Mouse (Mus musculus): ENCODE measurements around the gene Casc3.
A peak's percentile ranks its signal among the peaks of the same experiment; 100 is the strongest.

Gene Casc3

DNA sequence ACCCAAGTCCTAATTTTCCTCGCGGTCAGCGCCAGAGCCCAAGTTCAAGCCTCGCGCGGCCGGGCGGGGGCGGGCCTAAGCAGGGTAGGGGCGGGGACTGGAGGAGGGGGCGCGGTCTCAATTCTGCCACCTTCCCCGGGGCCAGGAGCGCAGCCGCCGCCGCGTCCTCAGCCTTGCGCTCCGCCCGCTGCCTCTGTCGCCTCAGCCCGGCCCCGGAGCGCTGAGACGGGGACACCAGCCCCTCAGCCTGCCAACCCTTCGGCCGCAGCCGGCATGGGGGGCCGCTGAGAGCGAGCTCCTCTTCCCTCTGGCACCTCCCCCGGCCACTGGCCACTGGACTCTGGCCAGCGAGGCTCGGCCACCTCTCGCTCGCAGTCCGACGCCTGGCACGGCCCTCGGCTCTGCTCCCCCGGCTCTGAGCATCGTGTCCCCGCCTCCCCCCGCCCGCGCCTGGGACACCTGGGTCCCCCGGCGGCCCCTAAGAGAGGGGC lies 32.0 kb downstream of the Casc3 start, which contains the start of gene Rapgefl1:
Rapgefl1 (plus strand) TSS at position 135 of the 491 bp plus-strand sequence.
- DNase-seq: peak; percentile 87

DNA sequence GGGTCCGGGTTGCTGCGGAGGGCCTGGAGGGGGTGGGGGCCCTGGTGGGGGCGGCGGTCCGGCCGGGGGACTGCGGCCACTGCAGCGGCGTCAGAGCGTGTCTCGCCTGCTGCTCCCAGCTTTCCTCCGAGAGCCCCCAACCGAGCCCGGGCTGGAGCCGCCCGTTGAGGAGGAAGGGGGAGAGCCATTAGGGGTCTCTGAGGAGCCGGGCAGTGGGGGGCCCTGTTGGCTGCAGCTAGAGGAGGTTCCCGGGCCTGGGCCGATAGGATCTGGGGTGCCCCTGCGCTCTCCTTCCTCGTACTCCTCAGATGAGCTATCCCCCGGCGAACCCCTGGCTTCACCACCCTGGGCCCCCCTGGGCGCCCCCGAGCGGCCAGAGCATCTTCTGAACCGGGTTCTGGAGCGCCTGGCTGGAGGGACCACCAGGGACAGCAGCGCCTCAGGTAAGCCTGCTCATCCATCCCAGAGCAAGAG lies 32.6 kb downstream of the Casc3 start:
- peak; percentile 69 for DNase-seq

DNA sequence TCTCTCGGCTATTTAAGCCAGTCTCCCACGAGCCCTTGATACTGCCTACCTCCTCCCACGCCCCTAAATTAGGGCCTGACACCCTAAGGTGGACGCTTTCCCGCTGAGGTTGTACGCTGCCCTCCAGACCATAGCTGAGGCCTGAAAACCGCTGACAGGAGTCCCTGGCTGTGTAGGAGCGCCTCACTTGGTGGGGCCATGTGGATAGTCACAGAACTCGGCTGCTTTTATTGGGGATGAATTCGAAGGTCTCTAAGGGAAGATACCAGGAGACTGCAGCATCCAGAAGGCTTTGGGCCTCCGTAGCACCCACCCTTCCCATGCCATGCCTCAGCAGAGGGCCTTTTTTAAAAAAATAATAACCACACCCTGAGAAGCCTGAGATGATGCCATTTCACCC lies 33.2 kb downstream of the Casc3 start:
- DNase-seq: peak; percentile 47

DNA sequence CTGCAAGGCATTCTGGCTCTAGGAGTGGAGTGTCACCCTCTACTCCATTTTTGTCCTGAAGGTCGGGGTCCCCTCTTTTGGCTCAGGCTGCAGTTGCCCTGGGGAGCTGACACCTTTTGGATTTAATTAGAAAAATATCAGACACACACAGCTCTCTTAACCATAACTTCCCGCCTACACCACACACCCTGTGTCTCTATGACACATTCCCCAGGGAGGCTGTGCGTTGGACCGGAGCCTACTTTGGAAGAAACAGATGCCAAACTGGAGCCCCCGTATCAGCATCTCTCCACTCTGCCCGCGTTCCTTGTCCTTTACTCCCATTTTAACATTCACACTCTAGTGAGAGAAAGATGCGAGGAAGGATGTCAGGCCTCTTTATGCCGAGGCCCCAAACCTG lies 33.8 kb downstream of the Casc3 start:
- peak; percentile 54 for DNase-seq

DNA sequence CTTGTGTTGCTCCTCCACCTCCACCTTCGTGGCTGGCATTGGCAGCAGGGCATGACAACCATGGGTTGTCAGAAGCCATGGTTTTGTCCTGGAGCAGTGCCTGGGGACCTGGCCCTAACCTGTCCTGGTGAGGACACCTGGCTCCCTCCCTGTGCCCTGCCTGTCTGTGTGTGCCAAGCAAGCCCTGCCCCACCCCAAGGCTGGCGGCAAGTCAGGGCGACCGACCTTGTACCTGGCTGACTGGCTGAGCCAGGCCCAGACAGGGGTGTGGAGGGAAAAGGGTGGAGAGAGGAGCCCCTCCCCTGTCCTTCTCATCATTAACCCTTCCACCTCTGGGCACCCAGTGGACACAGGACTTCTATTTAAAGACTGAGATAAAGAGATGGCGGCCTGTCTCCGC lies 34.7 kb downstream of the Casc3 start:
- DNase-seq: peak; percentile 72

DNA sequence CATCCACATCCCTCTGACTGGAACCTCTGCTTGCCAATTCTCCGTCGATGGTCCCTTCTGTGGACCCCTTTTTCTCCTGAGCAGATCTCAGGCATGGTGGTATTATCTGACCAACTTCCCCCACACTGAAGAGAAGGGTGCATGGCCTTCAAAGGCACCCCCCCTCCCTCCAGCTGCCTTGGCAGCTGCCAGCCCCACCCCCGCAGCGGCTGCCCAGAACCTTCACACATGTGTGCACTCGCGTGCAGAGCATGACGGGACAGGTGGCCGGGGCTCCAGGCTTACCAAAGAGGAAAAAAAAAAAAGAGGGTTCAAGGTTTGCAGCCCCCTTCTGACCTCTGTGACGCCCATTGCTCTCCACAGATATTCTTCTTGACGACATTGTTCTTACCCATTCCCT lies 35.2 kb downstream of the Casc3 start:
- DNase-seq: no peak

DNA sequence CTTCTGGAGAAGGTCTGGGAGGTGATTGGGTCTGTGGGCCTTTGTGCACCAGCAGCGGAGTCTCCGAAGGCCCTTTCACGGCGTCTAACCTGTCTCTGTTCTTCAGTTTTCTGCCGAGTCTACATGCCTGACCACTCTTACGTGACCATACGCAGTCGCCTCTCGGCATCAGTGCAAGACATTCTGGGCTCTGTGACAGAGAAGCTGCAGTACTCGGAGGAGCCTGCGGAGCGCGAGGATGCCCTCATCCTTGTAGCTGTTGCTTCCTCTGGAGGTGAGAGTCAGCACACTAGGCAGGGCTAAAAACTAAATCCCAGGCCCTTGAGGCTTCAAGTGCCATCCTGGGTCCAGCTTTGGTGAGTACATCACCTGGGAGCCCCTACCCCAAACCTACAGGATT lies 41.3 kb downstream of the Casc3 start:
- peak; percentile 65 for DNase-seq

DNA sequence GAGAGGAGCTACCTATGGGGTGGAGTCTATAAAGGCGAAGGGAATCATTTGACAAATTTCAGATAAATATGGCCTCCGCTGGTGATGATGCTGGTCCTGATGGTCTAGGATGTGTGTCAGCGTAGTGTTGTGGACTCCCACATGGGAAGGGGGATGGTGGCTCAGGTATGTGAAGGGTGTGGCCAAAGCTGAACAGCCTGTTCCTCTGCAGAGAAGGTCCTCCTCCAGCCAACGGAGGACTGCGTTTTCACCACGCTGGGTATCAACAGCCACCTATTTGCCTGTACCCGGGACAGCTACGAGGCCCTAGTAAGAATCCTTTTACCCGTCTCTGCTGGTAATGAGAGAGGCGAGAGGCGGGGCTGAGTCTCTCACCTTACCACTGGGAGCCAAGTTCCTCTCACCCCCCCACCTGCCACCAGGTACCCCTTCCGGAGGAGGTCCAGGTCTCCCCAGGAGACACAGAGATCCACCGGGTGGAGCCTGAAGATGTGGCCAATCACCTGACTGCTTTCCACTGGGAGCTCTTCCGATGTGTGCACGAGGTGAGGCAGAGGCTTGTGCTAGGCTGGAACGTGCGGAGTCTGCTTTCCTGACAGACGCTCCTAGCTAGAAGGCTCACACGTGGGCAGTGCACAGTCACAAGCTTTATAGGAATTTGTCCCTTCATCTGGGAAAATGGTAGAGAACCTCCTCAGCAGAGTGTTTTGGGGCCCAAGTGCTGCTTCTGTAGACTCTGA lies 42.3 kb downstream of the Casc3 start:
- DNase-seq: peak; percentile 39

DNA sequence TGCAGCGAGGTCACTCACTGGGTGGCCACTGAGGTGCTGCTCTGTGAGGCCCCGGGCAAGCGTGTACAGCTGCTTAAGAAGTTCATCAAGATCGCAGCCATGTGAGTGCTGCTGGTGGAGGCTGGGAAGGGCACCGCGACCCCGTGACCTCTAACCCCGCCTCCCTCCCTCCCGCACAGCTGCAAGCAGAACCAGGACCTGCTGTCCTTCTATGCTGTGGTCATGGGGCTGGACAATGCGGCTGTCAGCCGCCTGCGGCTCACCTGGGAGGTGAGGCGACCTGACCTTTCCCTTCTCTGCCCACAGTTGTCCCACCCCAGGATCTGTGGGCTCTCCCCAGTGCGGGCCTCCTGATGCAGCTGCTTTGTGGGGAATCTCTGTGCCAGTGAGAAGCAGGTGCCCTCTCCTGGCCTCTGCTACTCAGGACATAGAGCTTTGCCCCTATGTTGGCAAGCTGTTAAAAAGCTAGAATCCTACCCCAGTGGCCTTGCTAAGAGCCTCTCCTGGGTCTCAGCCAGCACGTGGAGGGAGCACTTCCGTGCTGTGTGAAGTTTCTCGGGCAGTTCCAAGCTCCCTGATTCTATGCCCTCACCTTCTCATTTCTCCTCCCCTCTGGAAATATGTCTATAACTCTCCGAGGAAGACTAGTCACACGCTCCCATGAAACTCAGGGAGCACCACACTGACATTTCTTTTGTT lies 44.6 kb downstream of the Casc3 start:
- DNase-seq: no peak

DNA sequence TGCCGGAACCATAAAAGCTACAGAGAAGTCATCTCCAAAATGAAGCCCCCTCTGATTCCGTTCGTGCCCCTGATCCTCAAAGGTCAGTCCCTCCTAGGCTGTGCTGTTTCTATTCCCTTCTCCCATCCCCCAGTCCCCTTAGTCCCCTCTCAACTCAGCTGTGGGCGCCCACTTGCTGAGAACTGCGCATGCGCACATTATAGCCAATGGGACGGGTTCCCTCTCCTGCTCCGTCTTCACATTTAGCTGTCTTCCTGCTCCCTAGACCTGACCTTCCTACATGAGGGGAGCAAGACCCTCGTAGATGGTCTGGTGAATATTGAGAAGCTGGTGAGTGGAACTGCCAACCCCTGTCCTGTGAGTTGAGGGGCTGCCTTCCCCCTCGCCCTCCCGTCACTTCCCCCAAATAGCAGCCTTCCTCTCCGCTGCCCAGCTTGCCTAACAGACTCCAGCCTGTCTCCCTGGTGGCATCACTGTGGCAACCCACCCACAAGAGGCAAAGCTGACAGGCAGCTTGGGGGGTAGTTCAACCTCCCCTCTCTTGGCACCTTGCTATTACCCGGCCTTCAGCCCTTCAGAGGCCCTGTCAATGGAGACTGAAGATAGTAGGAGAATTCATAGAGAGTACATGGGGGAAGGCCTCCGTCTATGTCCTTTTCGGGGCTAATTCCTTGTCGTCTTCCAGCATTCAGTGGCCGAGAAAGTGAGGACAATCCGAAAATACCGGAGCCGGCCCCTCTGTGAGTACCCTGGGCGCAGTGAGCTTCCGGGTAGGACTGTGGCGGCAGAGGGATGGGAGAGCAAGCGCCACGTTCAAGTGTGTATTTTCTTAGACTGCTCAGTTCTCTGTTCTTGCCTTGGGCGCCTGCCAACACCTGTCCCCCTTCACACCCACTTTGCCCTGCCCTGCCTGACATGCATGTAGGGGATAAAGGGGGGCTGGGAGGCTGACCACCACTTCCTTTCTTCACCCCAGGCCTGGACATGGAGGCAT lies 45.7 kb downstream of the Casc3 start:
- DNase-seq: no peak

DNA sequence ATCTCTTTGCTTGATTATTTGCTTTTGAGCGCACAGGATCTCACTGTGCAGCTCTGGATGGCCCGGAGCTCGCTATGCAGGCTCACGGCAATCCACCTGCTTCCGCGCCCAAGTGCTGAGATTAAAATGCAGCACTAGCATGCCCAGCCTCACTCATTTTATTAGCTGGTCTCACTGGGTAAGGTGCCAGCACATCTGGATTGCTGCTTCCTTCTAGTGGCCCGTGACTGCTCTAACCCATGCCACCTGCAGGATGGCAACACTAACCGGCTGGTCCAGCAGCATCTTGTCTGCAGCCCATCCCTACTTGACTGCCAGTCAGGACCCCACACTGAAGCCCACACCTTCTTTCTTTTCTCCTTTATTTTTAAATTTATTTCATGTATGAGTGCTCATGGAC lies 49.4 kb downstream of the Casc3 start:
- DNase-seq: no peak

DNA sequence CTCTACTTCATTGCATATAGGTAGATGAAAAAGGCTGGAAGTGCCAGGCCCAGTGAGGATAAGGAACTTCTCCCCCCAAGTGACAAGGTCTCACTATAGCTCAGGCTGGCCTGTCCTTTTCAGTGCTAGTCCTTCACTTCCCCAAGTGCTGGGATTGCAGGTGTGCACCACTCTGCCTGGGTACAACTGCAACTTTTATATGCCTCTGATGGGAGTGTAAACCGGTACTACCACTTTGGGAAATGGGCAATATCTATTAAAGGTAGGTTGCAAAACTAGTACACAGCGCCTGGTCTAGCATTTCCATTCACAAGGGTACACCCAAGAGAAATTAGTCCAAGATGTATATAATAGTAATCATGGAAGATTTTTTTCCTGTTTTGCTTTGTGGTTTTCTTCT lies 50.0 kb downstream of the Casc3 start:
- DNase-seq: no peak

DNA sequence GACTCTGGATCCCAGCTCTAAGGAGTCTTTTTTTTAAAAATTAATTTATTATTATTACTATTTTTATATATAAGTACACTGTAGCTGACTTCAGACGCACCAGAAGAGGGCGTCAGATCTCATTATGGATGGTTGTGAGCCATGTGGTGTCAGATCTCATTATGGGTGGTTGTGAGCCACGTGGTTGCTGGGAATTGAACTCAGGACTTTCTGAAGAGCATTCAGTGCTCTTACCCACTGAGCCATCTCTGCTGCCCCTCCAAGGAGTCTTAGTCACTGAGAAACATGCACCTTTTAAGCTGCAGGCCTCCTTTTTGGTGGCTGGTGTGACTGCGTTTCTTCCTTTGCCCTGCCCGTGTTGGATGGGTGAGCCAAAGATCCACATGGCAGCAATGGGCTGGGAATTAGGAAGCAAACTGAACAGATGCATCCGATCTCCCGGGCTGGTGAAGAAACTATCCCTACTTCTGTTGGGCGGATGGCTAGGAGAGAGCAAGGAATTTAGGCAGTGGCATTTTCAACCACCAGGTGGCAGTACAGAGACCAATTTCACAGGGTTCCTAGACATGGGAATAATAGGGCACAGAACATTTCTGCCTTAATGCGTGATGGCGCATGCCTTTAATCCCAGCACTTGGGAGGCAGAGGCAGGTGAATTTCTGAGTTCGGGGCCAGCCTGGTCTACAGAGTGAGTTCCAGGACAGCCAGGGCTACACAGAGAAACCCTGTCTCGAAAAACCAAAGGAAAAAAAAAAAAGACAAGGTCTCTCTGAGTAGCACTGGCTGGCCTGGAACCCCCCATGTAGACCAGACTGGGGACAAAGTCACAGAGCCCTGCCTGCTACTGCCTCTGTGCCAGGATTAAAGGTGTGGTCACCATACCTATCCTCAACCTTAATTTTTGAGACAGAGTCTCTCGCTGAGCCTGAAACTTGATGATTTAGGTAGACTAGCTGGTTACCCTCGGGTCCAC lies 54.3 kb downstream of the Casc3 start:
- DNase-seq: peak; percentile 85

DNA sequence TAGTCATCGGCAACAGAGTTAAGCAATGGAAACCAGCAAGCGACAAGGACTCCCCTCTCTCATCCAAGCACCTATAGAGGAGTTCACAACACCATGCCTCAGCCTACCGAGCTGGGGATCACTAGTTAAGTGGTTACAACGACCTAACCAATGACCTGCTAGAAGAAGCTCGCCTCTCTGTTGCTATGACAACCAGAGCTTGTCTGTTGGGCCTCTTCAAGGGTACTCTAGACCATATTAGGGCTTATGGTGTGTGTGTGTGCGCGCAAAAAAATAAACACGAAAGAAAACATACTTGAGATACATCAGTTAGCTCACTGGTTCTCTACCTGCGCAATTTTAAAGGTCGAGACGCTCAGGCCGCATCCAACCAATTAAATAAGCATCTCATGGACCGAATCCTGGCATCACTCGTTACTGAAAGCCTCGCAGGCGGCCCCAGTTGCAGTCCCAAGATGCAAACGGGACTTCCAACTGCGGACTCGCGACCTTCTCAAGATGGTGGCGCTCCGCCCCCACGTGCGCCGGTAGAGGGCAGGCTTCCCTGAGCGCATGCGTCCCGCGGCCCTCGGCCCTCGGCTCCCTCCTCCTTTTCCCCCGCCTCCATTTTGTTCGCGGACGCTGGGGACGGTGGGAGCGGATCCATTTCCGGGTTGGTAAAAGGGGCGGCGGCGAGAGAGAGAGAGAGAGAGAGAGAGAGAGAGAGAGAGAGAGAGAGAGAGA lies 58.5 kb downstream of the Casc3 start, which contains the start of gene Wipf2:
Wipf2 (plus strand) TSS at position 611 of the 723 bp plus-strand sequence.
- peak; percentile 96 for DNase-seq

DNA sequence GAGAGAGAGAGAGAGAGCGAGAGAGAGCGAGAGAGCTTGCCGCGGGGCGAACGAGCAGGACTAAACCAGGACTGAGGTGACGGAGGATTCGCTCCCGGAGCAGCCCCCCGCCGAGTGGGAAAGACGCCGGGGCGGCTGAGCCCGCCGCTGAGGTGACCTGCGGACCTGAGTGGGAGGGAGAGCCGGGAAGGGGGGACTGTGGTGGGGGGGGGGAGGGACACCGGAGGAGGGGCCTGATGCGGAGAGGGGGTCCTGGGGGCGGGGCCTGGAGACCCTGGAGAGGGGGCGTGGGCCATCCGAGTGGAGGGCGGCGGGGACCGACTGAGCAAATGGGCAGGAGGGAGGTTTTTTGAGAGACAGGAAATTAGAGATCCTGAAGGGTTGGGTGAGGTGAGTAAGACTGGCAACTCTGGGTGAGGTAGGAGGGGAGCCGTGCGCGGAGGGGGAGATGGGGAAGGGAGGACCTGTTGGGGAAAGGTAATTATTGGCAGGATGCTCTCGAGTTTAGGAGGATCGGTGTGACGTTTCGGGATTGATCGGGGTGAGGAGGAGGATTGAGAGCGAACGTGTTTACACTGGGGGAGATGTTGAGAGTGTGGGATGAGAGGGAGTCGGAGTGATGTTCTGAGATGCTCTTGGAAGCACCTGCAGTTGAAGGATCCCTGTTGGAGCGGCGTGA lies 59.2 kb downstream of the Casc3 start:
- DNase-seq: no peak

DNA sequence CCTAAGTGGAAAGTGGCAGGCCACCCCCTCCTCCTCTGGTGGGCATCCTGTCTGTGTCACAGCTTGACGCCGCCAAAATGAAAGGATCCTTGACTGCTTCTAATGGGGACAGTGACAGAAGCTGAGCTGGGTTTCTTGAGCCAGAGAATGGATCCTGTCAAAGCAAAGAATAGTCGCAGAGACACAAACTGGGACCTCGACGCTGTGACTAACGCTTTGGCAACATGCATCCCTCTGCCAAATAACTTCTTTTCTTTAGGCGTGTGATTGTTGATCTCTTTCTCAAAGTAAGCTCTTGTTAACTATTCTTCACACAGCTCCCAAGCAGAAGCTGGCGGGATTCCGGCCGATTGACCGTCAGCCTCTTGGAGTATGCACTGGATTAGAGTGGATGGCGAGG lies 62.6 kb downstream of the Casc3 start:
- peak; percentile 64 for DNase-seq

DNA sequence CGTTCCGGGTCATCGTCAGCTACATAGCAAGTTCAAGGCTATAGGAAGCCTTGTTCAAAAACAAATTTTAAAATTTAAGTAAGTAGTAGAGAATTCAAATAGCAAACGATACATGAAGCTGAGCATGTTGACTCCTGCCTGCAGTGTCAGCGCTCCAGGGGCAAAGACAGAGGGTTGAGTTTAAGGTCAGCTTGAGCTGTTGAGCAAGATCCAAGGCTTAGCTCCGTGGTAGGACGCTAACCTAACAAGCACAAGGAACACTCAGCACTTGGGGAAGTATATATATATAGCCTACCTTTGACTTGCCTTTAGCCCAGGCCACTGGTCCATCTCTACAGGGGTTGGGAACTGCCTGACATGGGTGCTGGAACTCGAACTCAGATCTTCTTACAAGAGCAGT lies 65.2 kb downstream of the Casc3 start:
- DNase-seq: no peak

DNA sequence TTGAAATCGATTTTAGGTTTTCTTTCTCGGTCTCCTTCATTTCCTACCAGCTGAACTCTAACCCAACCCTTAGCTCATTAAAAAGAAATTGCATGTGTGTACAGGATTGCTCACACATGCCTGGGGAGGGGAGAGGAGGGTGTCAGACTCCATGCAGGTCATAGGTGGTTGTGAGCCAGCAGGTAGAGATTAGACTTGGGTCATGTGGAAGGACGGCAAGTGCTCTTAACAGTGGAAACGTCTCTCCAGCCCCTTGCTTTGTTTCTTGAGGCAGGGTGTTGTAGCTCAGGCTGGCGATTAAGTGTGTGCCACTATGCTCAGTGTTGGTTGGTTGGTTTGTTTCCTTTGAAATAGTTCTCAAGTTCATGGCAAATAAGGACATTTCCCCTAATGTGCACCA lies 66.1 kb downstream of the Casc3 start:
- no peak for DNase-seq

DNA sequence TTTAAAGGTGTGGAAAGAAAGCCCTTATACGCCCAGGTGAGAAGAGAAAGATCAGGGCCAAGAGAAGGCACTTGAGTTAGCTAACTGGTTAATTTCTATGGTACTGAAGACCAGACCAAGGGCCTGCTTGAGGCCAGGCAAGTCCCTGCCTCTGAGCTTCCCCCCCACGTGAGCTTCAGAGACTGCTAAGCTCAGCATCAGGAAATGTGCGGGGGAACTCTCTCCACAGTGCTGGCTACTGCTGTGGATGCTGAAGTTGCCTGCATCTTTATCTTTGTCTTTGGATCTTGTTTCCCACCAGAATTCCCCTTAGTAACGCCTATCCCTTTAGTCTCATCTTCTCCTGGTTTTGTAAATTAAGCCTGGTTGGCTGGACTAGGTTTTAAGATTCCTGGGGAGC lies 66.7 kb downstream of the Casc3 start:
- DNase-seq: no peak

DNA sequence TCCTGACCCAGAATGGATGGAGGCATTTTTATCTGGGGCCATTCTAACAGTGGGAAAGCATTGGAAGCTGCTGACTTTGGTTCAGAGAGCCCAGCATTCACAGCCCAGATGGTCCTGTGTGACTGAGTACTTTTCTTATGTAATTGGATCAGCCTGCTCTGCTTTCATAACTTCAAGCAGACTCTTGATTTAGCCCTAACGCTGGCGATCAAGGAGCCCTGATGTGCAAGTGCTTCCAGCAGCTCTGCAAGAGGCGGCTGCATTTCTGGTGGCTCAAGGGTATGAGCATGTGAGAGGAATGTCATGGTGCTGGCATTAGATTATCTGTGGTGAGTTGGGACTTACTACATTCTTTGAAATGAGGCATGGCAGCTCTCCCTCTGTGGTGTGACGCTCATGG lies 67.3 kb downstream of the Casc3 start:
- DNase-seq: peak; percentile 73

Data from cerebellum, adult 9-11 months (tissue).